Mouse (Mus musculus) neural tube, embryonic 13.5 days (tissue): ENCODE data around the gene Rnf111. TPM values are rescaled to one million over a fixed set of nuclear protein-coding genes. Genes with fewer than 3 reads are reported as not detected.

Source experiments
- ATAC-seq: fragments of 200-750 bp; cut with Nextera tagmentation; 2 replicates; pipeline ENCODE4 v1.8.0; 2017; ENCODE audit warnings: low read depth, mild to moderate bottlenecking, moderate TSS enrichment, moderate library complexity
- H3K27ac ChIP-seq: fragments of 300-500 bp; sonication (generic); replicated peaks from 2 replicates; pipeline ENCODE4 v1.5.1; 2015; ENCODE audit warnings: moderate library complexity, mild to moderate bottlenecking, inconsistent platforms
- H3K27me3 ChIP-seq: fragments of 300-500 bp; sonication (generic); 2 replicates; pipeline ENCODE4 v1.6.1; 2015; ENCODE audit warnings: mild to moderate bottlenecking, inconsistent platforms
- H3K36me3 ChIP-seq: fragments of 300-500 bp; sonication (generic); 2 replicates; pipeline ENCODE4 v1.6.1; 2015; ENCODE audit warnings: mild to moderate bottlenecking, inconsistent platforms
- H3K4me1 ChIP-seq: fragments of 300-500 bp; sonication (generic); replicated peaks from 2 replicates; pipeline ENCODE4 v1.6.1; 2015; ENCODE audit warnings: inconsistent platforms
- H3K4me2 ChIP-seq: fragments of 300-500 bp; sonication (generic); 2 replicates; pipeline ENCODE4 v1.6.1; 2015; ENCODE audit warnings: inconsistent platforms, mild to moderate bottlenecking, moderate library complexity
- H3K4me3 ChIP-seq: fragments of 300-500 bp; sonication (generic); 2 replicates; pipeline ENCODE4 v1.5.1; 2015; ENCODE audit warnings: mild to moderate bottlenecking, inconsistent platforms
- H3K9ac ChIP-seq: fragments of 300-500 bp; sonication (generic); 2 replicates; pipeline ENCODE4 v1.6.1; 2015; ENCODE audit warnings: moderate library complexity, mild to moderate bottlenecking, inconsistent platforms
- H3K9me3 ChIP-seq: fragments of 300-500 bp; sonication (generic); 2 replicates; pipeline ENCODE4 v1.6.1; 2016; ENCODE audit warnings: inconsistent platforms
- WGBS: fragments of 180-500 bp; shearing (Covaris S2); methylation state at CpG from one replicate; pipeline ENCODE4 v1.1.7; 2015; 5-methylcytosine and 5-hydroxymethylcytosine counted together
- microRNA-seq: library from miRNA; unstranded; fragments of <30 nt; microRNA quantifications from one replicate; pipeline ENCODE4, GENCODE M21; 2016
- polyA plus RNA-seq: library from polyadenylated mRNA; unstranded; fragments of >200 nt; fragmentation: Nextera tagmentation; extraction: Ambion mirVana; gene quantifications from 2 replicates; pipeline ENCODE4 v1.2.1, GENCODE M21; 2015

The Rnf111 gene
- polyA plus RNA-seq, 1 experiment from 2014 or later: 37.6 TPM

GRCm38 (mm10) chr9:70389548-70389947 is 114.0 kb downstream of the Rnf111 start:
- H3K27ac ChIP-seq: no peak overlapping the region
- no peaks in the 10 kb centered on the region; the same call in 1 of the 2 replicates for H3K36me3 ChIP-seq
- WGBS: 91% methylated on average over 3 of the region's 3 CpGs
- no peaks in the 10 kb centered on the region for H3K27me3 ChIP-seq
- H3K9me3 ChIP-seq: no peaks in the 10 kb centered on the region
- no peak overlapping the region for H3K4me3 ChIP-seq
- H3K4me1 ChIP-seq: peaks cover 6% of the 10 kb centered on the region
- ATAC-seq: no peak
- H3K9ac ChIP-seq: no peak overlapping the region
- H3K4me2 ChIP-seq: no peak overlapping the region

- 97% methylated on average over 4 of the region's 4 CpGs for WGBS
- Histone ChIP-seq H3K9ac (no peak overlapping the region), H3K27me3 (no peaks in the 10 kb centered on the region), H3K4me1 (peaks cover 6% of the 10 kb centered on the region), H3K9me3 (no peaks in the 10 kb centered on the region), H3K27ac (no peak overlapping the region), H3K4me3 (no peak overlapping the region), H3K4me2 (no peak overlapping the region), H3K36me3 (no peaks in the 10 kb centered on the region; the same call in none of the 2 replicates)
- no peak for ATAC-seq
Measured at GRCm38 (mm10) chr9:70387410-70388119, 116.0 kb downstream of the Rnf111 start.

- Histone ChIP-seq H3K27ac (no peak overlapping the region), H3K4me3 (no peak overlapping the region), H3K4me2 (no peak overlapping the region), H3K36me3 (no peaks in the 10 kb centered on the region; the same call in none of the 2 replicates), H3K9ac (no peak overlapping the region), H3K27me3 (no peaks in the 10 kb centered on the region), H3K4me1 (no peaks in the 10 kb centered on the region), H3K9me3 (no peaks in the 10 kb centered on the region)
- ATAC-seq: no peak
- 91% methylated on average over 18 of the region's 18 CpGs for WGBS
Measured at GRCm38 (mm10) chr9:70384958-70385728, 118.4 kb downstream of the Rnf111 start.

- Histone ChIP-seq H3K4me3 (no peak overlapping the region), H3K27me3 (no peaks in the 10 kb centered on the region), H3K9me3 (no peaks in the 10 kb centered on the region), H3K27ac (no peak overlapping the region), H3K4me2 (no peak overlapping the region), H3K4me1 (no peaks in the 10 kb centered on the region), H3K36me3 (no peaks in the 10 kb centered on the region; the same call in none of the 2 replicates), H3K9ac (no peak overlapping the region)
- 93% methylated on average over 4 of the region's 4 CpGs for WGBS
- no peak for ATAC-seq
Measured at GRCm38 (mm10) chr9:70384494-70384893, 119.0 kb downstream of the Rnf111 start.

GRCm38 (mm10) chr9:70383750-70384149 is 119.8 kb downstream of the Rnf111 start:
- H3K4me3 ChIP-seq: no peak overlapping the region
- H3K4me1 ChIP-seq: no peaks in the 10 kb centered on the region
- H3K27ac ChIP-seq: no peak overlapping the region
- peaks cover 1% of the 10 kb centered on the region for H3K36me3 ChIP-seq
- H3K27me3 ChIP-seq: no peaks in the 10 kb centered on the region
- no peak for ATAC-seq
- H3K9me3 ChIP-seq: no peaks in the 10 kb centered on the region
- no peak overlapping the region for H3K4me2 ChIP-seq
- WGBS: 80% methylated on average over 10 of the region's 10 CpGs
- H3K9ac ChIP-seq: no peak overlapping the region

- H3K27ac ChIP-seq: no peak overlapping the region
- no peaks in the 10 kb centered on the region for H3K4me1 ChIP-seq
- H3K9me3 ChIP-seq: no peaks in the 10 kb centered on the region
- H3K9ac ChIP-seq: no peak overlapping the region
- no peak overlapping the region for H3K4me3 ChIP-seq
- ATAC-seq: no peak
- H3K27me3 ChIP-seq: no peaks in the 10 kb centered on the region
- WGBS: 80% methylated on average over 12 of the region's 12 CpGs
- H3K4me2 ChIP-seq: no peak overlapping the region
- peaks cover 12% of the 10 kb centered on the region for H3K36me3 ChIP-seq
Measured at GRCm38 (mm10) chr9:70382091-70382490, 121.4 kb downstream of the Rnf111 start.

- Histone ChIP-seq H3K9ac (no peak overlapping the region), H3K4me3 (no peak overlapping the region), H3K27ac (no peak overlapping the region), H3K4me1 (no peaks in the 10 kb centered on the region), H3K36me3 (peaks cover 25% of the 10 kb centered on the region), H3K27me3 (no peaks in the 10 kb centered on the region), H3K9me3 (no peaks in the 10 kb centered on the region), H3K4me2 (no peak overlapping the region)
- WGBS: 82% methylated on average over 7 of the region's 7 CpGs
- ATAC-seq: no peak
Measured at GRCm38 (mm10) chr9:70379502-70380467, 123.7 kb downstream of the Rnf111 start.

Small RNA genes within 50 kb of the gene (microRNA-seq; reads per million reads assigned to microRNA genes)
- 4.4 reads per million, percentile 18 among the genes with 10 or more reads in this experiment for gene Mir5626

Other genes starting within 250 kb of the Rnf111 start
- 33.6 and 49.3 TPM in 2 replicates for gene Ccnb2, start 82.2 kb downstream of the Rnf111 start, polyA plus RNA-seq
- 67.8 and 69.8 TPM in 2 replicates for gene Sltm, start 39.0 kb upstream of the Rnf111 start, polyA plus RNA-seq
- 0.30 and 0.91 TPM in 2 replicates for gene Gm10642, start 152.5 kb upstream of the Rnf111 start, polyA plus RNA-seq
- 25.6 and 29.4 TPM in 2 replicates for gene Mindy2, start 153.4 kb upstream of the Rnf111 start, polyA plus RNA-seq
- 93.6 and 99.7 TPM in 2 replicates for gene Adam10, start 175.3 kb upstream of the Rnf111 start, polyA plus RNA-seq